Mouse (Mus musculus) brain, embryonic 14.5 days (tissue): Measurements from ENCODE around the gene Snrpc. TPM values are rescaled to one million over a fixed set of nuclear protein-coding genes. Genes with fewer than 3 reads are reported as not detected.

Source experiments
- DNase-seq: peaks from one replicate; pipeline ENCODE4 v3.0.0-alpha.2; 2011; ENCODE audit warnings: low read depth
- CTCF ChIP-seq: fragments of 200-500 bp; IDR thresholded peaks from 2 replicates; pipeline ENCODE4 v1.5.1; 2012; ENCODE audit warnings: inconsistent platforms, mild to moderate bottlenecking, moderate library complexity, borderline replicate concordance; ENCODE audit not compliant: insufficient read depth, insufficient read length; ENCODE audit errors: extremely low read depth
- POLR2A ChIP-seq: fragments of 200-500 bp; IDR thresholded peaks from 2 replicates; pipeline ENCODE4 v1.6.1; 2012; ENCODE audit warnings: mild to moderate bottlenecking, inconsistent platforms, borderline replicate concordance; ENCODE audit not compliant: poor library complexity, insufficient read depth, insufficient read length, severe bottlenecking; ENCODE audit errors: extremely low read depth
- polyA plus RNA-seq: library from polyadenylated mRNA; depleted of rRNA; stranded (reverse); fragments of >200 nt; gene quantifications from 2 replicates; pipeline ENCODE4 v1.2.3, GENCODE M21; 2012

Gene Snrpc
- polyA plus RNA-seq, 1 experiment = 156 TPM

DNA sequence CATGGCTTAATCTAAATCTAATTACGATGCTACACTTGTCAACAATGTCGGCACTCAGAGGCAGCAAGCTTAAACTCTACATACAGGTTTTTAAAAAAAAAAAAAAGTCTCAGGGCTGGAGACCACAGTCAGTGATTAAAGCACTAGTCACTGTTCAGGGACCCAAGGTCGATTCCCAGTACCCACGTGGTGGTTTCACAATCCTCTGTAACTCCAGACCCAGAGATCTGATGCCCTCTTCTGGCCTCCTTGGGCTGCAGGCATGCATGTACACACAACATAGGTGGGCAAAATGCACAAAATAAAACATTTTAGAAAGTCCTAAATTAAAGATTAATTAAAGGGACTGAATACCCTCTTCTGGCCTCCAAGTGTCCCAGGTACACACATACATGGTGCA is 34.2 kb upstream of the Snrpc start:
- DNase-seq = no peak
- TF ChIP-seq POLR2A = no peak
- TF ChIP-seq CTCF = no peak

DNA sequence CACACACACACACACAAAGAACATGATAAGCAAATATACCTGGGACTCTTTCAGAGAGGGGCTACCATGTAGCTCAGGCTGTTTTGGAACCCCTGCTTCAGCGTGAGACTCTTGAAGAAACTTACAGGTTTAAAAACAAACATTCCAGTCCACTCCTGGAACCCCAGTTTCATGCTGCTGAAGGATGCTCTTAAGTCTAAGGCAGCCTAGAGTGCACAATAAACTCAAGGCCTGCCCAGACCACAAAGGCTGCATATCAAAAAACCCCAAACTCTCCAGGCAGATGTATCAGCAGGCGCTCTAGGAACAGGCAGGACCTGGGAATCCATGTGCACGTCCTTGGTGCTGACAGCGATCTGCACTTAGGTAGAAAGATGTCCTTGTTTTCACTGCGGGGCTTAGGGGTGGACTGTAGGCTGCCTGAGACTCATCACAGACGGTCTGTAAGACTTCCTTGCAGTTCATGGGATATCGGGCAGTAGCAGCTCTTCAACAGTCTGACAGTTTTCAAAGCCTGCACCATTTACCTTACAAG is 33.7 kb upstream of the Snrpc start:
- no peak for TF ChIP-seq CTCF
- no peak for TF ChIP-seq POLR2A
- DNase-seq = no peak

DNA sequence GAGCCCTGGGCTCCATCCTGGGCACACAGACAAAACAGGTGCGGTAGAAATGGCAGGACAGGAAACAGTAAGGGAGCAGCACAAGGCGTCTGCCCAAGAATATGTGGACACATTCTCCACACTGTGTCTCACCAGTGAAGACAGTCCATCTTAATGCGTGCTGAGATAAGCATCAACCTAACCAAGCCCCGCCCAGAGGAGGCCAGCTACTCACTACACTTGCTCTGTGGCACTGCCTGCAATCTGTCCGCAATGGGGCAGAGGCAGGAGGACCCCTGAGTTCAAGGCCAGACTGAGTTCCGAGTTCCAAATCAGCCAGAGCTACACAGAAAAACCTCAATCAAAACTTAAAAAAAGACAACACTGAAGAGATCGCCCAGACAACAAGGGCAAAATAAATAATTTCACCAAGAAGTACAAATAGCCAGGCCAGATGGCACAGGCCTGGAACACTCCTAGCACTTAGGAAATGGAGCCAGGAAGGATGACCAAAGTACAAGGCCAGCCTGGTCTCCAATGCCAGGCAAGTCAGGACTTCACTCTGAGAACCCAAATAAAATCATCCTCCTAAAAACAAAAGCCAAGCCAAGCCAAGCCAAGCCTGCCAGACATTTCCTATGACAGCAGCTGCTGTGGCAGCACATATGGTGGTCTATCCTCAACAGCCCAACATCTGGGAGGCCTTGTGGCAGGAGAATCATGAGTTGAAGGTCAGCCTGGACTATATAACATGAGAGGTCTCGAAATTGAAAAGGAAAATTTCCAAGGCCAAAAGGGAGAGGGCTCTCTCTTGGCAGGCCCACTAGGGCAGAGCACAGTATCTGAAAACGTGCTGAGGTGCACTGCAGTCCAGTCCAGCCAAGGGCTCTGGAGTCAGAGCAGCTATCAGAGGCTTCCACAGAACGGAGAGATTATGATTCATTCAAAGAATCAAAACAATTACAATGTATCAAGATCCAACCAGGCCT is 32.9 kb upstream of the Snrpc start:
- TF ChIP-seq POLR2A (no peak), CTCF (no peak)
- no peak for DNase-seq

DNA sequence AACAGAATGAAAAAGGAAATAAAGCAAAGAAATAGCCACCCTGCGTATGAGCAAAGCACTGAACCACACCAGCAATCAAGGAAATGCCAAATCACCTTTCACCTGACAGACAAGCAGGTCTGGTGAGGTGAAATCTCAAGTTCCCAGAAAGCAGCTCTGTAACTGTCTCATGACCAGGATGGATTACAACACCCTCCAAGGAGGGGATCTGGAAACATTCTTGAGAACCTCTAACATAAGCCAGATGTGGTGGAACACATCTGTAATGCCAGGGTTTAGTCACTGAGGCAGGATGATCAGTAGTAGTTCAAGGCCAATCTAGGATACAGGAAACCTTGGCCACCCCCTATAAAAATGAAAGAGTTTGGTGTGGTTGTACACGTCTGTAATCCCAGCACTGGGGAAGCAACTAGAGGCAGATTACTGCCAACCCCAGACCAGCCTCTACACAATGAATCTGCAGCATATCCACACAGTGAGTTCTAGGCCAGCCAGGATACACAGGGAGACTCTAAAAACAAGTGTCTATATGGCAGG is 30.3 kb upstream of the Snrpc start:
- TF ChIP-seq POLR2A (no peak), CTCF (no peak)
- no peak for DNase-seq

DNA sequence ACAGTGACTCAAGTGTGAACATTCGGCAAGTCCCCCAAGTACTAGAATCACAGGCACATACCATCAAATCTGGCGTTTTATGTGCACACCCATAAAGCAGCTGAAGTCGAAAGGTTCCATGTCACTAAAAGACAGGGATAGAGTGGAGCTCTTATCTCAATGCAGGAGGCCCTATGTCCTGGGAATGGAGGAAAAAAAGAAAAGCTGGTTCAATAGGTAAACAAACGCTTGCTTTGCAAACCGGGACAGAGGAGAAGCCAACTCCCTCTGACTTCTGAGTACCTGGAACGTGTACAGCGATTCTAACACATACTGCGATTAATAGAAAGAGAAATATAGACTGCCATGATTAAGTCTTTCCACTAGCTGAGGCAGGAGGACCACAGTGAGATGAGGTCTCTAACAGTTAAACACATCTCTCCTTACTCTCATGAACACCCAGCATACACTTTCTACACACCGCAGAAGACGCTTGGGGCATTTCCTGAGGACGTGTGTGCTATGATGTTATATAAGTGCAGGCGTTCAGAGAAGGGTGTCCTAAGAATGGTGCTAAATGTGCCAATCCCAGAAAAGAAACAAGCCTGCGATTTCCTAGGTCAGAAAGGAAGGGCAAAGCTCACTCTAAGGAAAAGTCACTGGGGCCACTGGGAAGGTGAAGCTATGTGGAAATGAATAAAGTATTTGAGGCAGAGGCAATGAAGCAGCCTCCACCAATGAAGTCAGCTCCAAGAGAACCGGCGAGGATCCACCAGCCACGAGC is 27.2 kb upstream of the Snrpc start:
- TF ChIP-seq POLR2A = no peak
- no peak for TF ChIP-seq CTCF
- no peak for DNase-seq

DNA sequence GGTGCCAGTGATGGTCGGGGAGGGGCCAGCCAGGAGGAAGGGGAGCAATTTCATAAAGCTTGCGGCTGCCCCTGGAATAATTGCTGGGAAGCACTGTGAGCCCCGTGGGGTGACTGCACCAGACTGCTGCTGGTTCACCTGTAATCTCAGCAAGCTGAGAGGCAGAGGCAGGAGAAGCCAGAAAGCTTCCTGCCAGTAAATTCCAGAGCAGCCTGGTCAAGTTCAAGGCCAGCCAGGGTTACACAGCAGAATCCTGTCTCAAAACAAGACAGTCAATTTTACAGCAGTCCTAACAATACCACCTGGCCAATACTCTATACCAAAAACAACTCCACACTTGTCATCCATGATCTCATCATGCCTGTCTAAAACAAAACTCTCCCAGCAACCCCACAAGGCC is 26.0 kb upstream of the Snrpc start:
- no peak for DNase-seq
- TF ChIP-seq POLR2A = no peak
- no peak for TF ChIP-seq CTCF

DNA sequence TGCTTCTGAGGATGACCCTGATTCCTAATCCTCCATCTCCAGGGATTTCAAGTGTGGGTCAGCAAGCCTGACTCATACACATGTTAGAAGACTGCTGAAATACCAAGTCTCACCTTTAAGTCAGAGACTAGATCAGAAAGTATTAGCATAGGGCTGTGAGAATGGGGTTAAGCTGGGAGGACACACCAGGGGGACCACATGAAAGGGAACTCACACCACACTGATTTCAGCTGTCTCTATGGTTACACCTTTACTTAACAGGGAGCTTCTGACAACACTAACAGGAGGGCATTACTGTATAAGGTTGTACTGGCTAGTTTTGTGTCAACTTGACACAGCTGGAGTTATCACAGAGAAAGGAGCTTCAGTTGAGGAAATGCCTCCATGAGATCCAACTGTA is 23.3 kb upstream of the Snrpc start:
- DNase-seq = no peak

DNA sequence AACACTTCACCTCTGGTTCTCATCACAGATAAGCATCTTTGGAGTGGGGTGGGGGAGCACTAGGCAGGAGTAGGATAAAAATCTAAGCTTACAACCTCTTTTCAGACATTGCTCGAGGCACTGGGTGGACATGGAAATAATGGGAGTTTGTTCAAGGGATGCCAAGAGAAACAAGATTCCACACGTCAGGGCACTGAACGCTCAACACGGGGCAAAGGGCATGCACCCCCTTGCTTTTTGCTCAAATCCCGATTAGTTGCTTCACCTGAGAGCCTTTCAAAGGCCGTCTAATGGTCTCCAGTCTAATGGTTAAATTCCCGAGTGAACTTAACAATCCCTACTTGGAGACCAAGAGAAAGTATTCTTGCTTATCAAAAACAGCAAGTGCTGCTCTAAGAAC is 18.9 kb upstream of the Snrpc start:
- no peak for DNase-seq
- TF ChIP-seq CTCF = no peak
- no peak for TF ChIP-seq POLR2A

More for the DNA sequence above, 23.3 kb upstream of the Snrpc start:
- no peak for TF ChIP-seq POLR2A
- no peak for TF ChIP-seq CTCF

DNA sequence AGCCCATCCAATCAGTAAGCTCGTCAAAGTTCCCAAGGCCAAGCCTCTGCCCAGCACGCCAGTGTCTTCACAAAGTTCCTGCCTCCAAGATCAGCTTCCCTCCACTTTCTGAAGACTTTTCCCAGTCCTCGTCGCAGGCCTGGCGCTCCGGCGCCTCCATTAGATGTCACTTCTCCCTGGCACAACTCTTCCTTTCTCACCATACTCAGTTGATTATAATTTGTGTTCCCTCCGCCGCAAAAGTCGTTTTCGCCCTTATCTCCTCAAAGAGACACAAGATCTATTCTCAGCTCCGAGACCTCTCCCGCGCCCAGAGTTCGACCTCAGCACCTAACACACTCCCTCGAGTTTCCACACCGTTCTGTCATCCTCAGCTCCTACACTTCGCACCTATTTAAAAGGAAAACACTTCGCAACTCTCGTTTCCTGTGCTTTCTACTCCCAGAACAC is 18.4 kb upstream of the Snrpc start:
- no peak for TF ChIP-seq CTCF
- TF ChIP-seq POLR2A = no peak
- peak; percentile 27 for DNase-seq

DNA sequence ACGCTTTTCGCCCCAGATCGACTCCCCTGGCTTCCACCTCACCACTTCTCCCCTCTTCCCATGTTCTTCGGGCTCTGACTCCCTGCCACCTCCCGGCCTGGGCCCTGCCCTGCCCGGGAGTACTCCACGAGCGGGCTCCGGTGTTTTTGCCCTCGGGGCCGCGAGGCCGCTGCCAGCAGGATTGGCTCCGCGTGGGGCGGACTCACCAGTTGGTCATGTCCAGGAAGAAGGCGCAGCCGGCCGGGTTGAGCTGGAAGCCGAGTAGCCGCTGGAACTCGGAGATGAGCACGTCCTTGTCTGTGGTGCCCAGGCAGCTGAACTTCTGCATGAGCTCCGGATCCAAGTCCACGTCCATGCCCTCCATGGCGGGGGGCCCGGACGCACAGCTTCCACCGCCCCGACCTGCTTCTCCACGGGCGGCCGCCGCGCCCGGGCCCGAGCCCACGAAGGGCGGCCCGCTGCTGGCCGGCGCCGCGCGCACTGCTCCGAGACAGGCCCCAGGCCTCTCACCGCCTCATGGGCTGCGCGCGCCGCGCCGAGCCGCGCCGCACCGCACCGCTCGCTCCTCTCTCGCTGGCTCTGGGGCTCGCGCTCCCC is 17.9 kb upstream of the Snrpc start:
- no peak for DNase-seq
- TF ChIP-seq POLR2A (no peak), CTCF (no peak)
